Mouse (Mus musculus): ENCODE results near the gene Gm20388. TPM values are rescaled to one million over a fixed set of nuclear protein-coding genes. Genes with fewer than 3 reads are reported as not detected.

Gene Gm20388
- polyA plus RNA-seq, 1 experiment, result 23.9 TPM

GRCm38 (mm10) chr8:121071454-121071853 is 1160.8 kb downstream of the Gm20388 start:
- no peak for TF ChIP-seq POLR2A (IDR thresholded peaks at IDR 0.05; ENCODE audit: extremely low read depth, insufficient read depth, low read length)
- no peak for TF ChIP-seq CTCF (IDR thresholded peaks at IDR 0.05; ENCODE audit: extremely low read depth, insufficient read depth, low read length)
- no peak overlapping the region for H3K4me3 ChIP-seq (ENCODE audit: insufficient read depth, low read length)
- no peaks in the 10 kb centered on the region for H3K4me1 ChIP-seq (ENCODE audit: control insufficient read depth, insufficient read depth, low read length)
- H3K27ac ChIP-seq (ENCODE audit: insufficient read depth, low read length), result no peak overlapping the region

- no peak overlapping the region for H3K4me3 ChIP-seq (ENCODE audit: insufficient read depth, low read length)
- no peaks in the 10 kb centered on the region for H3K4me1 ChIP-seq (ENCODE audit: control insufficient read depth, insufficient read depth, low read length)
- TF ChIP-seq CTCF (IDR thresholded peaks at IDR 0.05; ENCODE audit: extremely low read depth, insufficient read depth, low read length) (no peak), POLR2A (IDR thresholded peaks at IDR 0.05; ENCODE audit: extremely low read depth, insufficient read depth, low read length) (no peak)
- no peak overlapping the region for H3K27ac ChIP-seq (ENCODE audit: insufficient read depth, low read length)
Observed at GRCm38 (mm10) chr8:121072406-121073130, 1161.9 kb downstream of the Gm20388 start.

- Histone ChIP-seq H3K4me3 (ENCODE audit: insufficient read depth, low read length) (no peak overlapping the region), H3K4me1 (ENCODE audit: control insufficient read depth, insufficient read depth, low read length) (no peaks in the 10 kb centered on the region)
Observed at GRCm38 (mm10) chr8:121073174-121074107, 1162.8 kb downstream of the Gm20388 start.

GRCm38 (mm10) chr8:121074108-121074847 is 1163.6 kb downstream of the Gm20388 start:
- Histone ChIP-seq H3K4me1 (ENCODE audit: control insufficient read depth, insufficient read depth, low read length) (no peaks in the 10 kb centered on the region), H3K27ac (ENCODE audit: insufficient read depth, low read length) (no peak overlapping the region)
- TF ChIP-seq POLR2A (IDR thresholded peaks at IDR 0.05; ENCODE audit: extremely low read depth, insufficient read depth, low read length), result no peak

More at GRCm38 (mm10) chr8:121073174-121074107, 1162.8 kb downstream of the Gm20388 start:
- TF ChIP-seq POLR2A (IDR thresholded peaks at IDR 0.05; ENCODE audit: extremely low read depth, insufficient read depth, low read length), result no peak
- TF ChIP-seq CTCF (IDR thresholded peaks at IDR 0.05; ENCODE audit: extremely low read depth, insufficient read depth, low read length), result no peak
- no peak overlapping the region for H3K27ac ChIP-seq (ENCODE audit: insufficient read depth, low read length)

GRCm38 (mm10) chr8:121074848-121075145 is 1164.2 kb downstream of the Gm20388 start:
- H3K4me3 ChIP-seq (ENCODE audit: insufficient read depth, low read length), result no peak overlapping the region
- no peak for TF ChIP-seq CTCF (IDR thresholded peaks at IDR 0.05; ENCODE audit: extremely low read depth, insufficient read depth, low read length)
- no peak for TF ChIP-seq POLR2A (IDR thresholded peaks at IDR 0.05; ENCODE audit: extremely low read depth, insufficient read depth, low read length)
- H3K27ac ChIP-seq (ENCODE audit: insufficient read depth, low read length), result no peak overlapping the region
- H3K4me1 ChIP-seq (ENCODE audit: control insufficient read depth, insufficient read depth, low read length), result no peaks in the 10 kb centered on the region

More at GRCm38 (mm10) chr8:121074108-121074847, 1163.6 kb downstream of the Gm20388 start:
- H3K4me3 ChIP-seq (ENCODE audit: insufficient read depth, low read length), result no peak overlapping the region

- TF ChIP-seq CTCF (IDR thresholded peaks at IDR 0.05; ENCODE audit: extremely low read depth, insufficient read depth, low read length), result no peak
- TF ChIP-seq POLR2A (IDR thresholded peaks at IDR 0.05; ENCODE audit: extremely low read depth, insufficient read depth, low read length), result no peak
- Histone ChIP-seq H3K4me1 (ENCODE audit: control insufficient read depth, insufficient read depth, low read length) (no peaks in the 10 kb centered on the region), H3K4me3 (ENCODE audit: insufficient read depth, low read length) (no peak overlapping the region), H3K27ac (ENCODE audit: insufficient read depth, low read length) (no peak overlapping the region)
Observed at GRCm38 (mm10) chr8:121075936-121076335, 1165.3 kb downstream of the Gm20388 start.

- H3K4me1 ChIP-seq (ENCODE audit: control insufficient read depth, insufficient read depth, low read length), result no peaks in the 10 kb centered on the region
- H3K4me3 ChIP-seq (ENCODE audit: insufficient read depth, low read length), result no peak overlapping the region
- no peak for TF ChIP-seq POLR2A (IDR thresholded peaks at IDR 0.05; ENCODE audit: extremely low read depth, insufficient read depth, low read length)
- no peak for TF ChIP-seq CTCF (IDR thresholded peaks at IDR 0.05; ENCODE audit: extremely low read depth, insufficient read depth, low read length)
- no peak overlapping the region for H3K27ac ChIP-seq (ENCODE audit: insufficient read depth, low read length)
Observed at GRCm38 (mm10) chr8:121076555-121076954, 1165.9 kb downstream of the Gm20388 start.

DNA sequence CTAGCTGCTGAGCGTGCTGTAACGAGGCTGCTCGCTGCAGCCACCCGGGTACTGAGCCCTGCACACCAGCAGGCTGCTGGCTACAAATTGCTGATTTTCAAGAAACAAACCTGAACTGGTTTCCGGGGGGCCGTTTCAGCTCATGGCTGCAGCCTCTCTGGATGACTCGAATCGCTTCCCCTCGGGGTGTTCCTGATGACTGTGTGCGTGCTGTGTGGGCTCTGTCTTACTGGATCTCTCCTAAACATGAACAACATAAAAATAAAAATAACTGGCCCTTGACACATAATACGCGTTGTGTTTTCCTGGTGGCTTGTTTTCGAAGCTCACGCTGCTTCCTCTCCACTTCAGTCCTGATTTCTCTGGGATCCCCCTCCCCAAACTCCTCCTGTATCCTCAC is 1168.1 kb downstream of the Gm20388 start:
- H3K4me3 ChIP-seq (ENCODE audit: insufficient read depth, low read length), result no peak overlapping the region
- TF ChIP-seq CTCF (IDR thresholded peaks at IDR 0.05; ENCODE audit: extremely low read depth, insufficient read depth, low read length), result no peak
- TF ChIP-seq POLR2A (IDR thresholded peaks at IDR 0.05; ENCODE audit: extremely low read depth, insufficient read depth, low read length), result no peak
- no peaks in the 10 kb centered on the region for H3K4me1 ChIP-seq (ENCODE audit: control insufficient read depth, insufficient read depth, low read length)
- H3K27ac ChIP-seq (ENCODE audit: insufficient read depth, low read length), result no peak overlapping the region

DNA sequence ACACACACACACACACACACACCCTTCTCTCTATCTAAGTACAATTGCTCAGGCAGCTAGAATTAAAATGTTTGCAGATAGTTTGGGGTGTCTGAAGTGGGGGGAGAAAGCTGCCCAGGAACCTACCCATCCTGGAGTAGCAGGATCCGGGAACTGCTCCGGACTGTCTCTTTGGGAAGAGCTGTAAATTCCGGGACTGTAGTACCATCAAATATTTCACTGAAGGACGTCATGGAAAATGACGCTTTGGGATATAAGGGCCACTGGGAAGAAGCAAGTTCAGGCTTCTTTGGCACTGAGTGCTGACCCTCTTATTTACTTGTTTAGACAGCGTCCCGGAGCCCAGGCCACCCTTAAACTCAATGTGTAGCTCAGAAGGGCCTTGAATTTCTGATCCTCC is 1168.6 kb downstream of the Gm20388 start:
- TF ChIP-seq POLR2A (IDR thresholded peaks at IDR 0.05; ENCODE audit: extremely low read depth, insufficient read depth, low read length) (no peak), CTCF (IDR thresholded peaks at IDR 0.05; ENCODE audit: extremely low read depth, insufficient read depth, low read length) (no peak)
- no peak overlapping the region for H3K4me3 ChIP-seq (ENCODE audit: insufficient read depth, low read length)
- no peaks in the 10 kb centered on the region for H3K4me1 ChIP-seq (ENCODE audit: control insufficient read depth, insufficient read depth, low read length)
- H3K27ac ChIP-seq (ENCODE audit: insufficient read depth, low read length), result no peak overlapping the region

Data from cortical plate, adult 2 months (tissue).